Mouse (Mus musculus) forebrain, embryonic 12.5 days (tissue): ENCODE data around the gene Nr0b1. TPM values are rescaled to one million over a fixed set of nuclear protein-coding genes. Genes with fewer than 3 reads are reported as not detected.
A peak's percentile ranks its signal among the peaks of the same experiment; 100 is the strongest.

Source experiments
- ATAC-seq: fragments of 200-750 bp; cut with Nextera tagmentation; 2 replicates; pipeline ENCODE4 v1.8.0; 2017; ENCODE audit warnings: moderate TSS enrichment; ENCODE audit not compliant: low FRiP score
- H3K27ac ChIP-seq: fragments of 300-500 bp; sonication (generic); 2 replicates; pipeline ENCODE4 v1.5.1; 2016; ENCODE audit warnings: mild to moderate bottlenecking
- H3K27me3 ChIP-seq: fragments of 300-500 bp; sonication (generic); 2 replicates; pipeline ENCODE4 v1.6.1; 2016; ENCODE audit warnings: mild to moderate bottlenecking
- H3K36me3 ChIP-seq: fragments of 300-500 bp; sonication (generic); replicated peaks from 2 replicates; pipeline ENCODE4 v1.6.1; 2016; ENCODE audit warnings: mild to moderate bottlenecking
- H3K4me1 ChIP-seq: fragments of 300-500 bp; sonication (generic); 2 replicates; pipeline ENCODE4 v1.6.1; 2016
- H3K4me2 ChIP-seq: fragments of 300-500 bp; sonication (generic); 2 replicates; pipeline ENCODE4 v1.6.1; 2016; ENCODE audit warnings: mild to moderate bottlenecking, moderate library complexity
- H3K4me3 ChIP-seq: fragments of 300-500 bp; sonication (generic); replicated peaks from 2 replicates; pipeline ENCODE4 v1.5.1; 2016; ENCODE audit warnings: mild to moderate bottlenecking
- H3K9ac ChIP-seq: fragments of 300-500 bp; sonication (generic); 2 replicates; pipeline ENCODE4 v1.6.1; 2016; ENCODE audit warnings: mild to moderate bottlenecking
- H3K9me3 ChIP-seq: fragments of 300-500 bp; sonication (generic); 2 replicates; pipeline ENCODE4 v1.6.1; 2016
- WGBS: fragments of 180-500 bp; shearing (Covaris S2); methylation state at CpG from one replicate; pipeline ENCODE4 v1.1.7; 2016; 5-methylcytosine and 5-hydroxymethylcytosine counted together
- polyA plus RNA-seq: library from polyadenylated mRNA; unstranded; fragments of >200 nt; fragmentation: Nextera tagmentation; extraction: Ambion mirVana; gene quantifications from 2 replicates; pipeline ENCODE4 v1.2.1, GENCODE M21; 2016

The Nr0b1 gene
- polyA plus RNA-seq = 0.42 and 0.61 TPM in 2 replicates

DNA sequence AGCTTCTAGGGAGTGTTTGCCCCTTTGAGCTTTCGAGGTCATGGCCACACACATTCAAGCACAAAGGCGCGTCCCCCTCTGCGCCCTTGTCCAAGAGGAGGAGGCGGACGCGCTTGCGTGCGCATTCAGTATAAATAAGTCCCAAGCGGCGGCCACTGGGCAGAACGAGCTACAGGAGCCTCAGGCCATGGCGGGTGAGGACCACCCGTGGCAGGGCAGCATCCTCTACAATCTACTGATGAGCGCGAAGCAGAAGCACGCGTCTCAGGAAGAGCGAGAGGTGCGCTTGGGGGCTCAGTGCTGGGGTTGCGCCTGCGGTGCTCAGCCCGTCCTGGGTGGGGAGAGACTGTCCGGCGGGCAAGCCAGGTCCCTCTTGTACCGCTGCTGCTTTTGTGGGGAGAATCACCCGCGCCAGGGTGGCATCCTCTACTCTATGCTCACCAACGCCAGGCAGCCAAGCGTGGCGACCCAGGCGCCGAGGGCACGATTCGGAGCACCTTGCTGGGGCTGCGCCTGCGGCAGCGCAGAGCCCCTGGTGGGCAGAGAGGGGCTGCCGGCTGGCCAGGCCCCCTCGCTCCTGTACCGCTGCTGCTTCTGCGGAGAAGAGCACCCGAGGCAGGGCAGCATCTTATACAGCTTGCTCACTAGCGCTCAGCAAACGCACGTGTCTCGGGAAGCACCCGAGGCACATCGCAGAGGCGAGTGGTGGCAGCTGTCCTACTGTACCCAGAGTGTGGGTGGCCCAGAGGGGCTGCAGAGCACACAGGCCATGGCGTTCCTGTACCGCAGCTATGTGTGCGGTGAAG is at the start of gene Nr0b1:
Gene Nr0b1, plus strand, starts transcription at position 151 of the 806 bp plus-strand sequence.
- no peak within 1 kb of the TSS for H3K9ac ChIP-seq

DNA sequence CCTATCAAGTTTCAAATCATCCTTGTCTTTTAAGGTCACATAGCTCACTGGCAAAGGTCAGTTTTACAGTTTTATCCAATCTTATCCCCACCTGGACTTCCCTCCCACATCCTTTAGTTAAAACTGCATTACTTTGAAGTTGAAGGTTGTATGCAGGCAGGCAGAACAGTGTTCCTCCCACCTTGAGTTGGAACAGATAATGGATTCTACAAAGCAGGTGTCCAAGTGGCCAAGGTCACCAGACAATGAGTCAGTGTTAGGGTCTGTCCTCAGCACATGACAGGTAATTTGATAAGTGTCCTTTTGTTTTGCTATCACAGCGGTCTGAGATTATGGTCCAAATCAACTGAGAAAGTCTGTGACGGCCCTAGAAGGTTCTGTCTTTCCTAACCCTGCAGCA is 4.3 kb upstream of the Nr0b1 start:
- no peak overlapping the region for H3K4me3 ChIP-seq
- peaks cover 16% of the 10 kb centered on the region for H3K27me3 ChIP-seq
- H3K9ac ChIP-seq = no peak overlapping the region
- ATAC-seq = no peak
- no peaks in the 10 kb centered on the region; the same call in 1 of the 2 replicates for H3K4me1 ChIP-seq
- H3K27ac ChIP-seq = no peak overlapping the region
- no peak overlapping the region for H3K4me2 ChIP-seq
- no peaks in the 10 kb centered on the region for H3K36me3 ChIP-seq
- H3K9me3 ChIP-seq = no peaks in the 10 kb centered on the region
- 85% methylated on average over 2 of the region's 2 CpGs for WGBS

More for the DNA sequence above, at the start of gene Nr0b1:
- Histone ChIP-seq H3K36me3 (no peaks in the 10 kb centered on the region), H3K4me3 (peak within 1 kb of the TSS; percentile 43), H3K4me2 (peak within 1 kb of the TSS; percentile 75), H3K9me3 (no peaks in the 10 kb centered on the region), H3K27ac (no peak within 1 kb of the TSS), H3K4me1 (no peaks in the 10 kb centered on the region; the same call in 1 of the 2 replicates), H3K27me3 (peaks cover 29% of the 10 kb centered on the region)
- ATAC-seq = peak; percentile 71
- WGBS = 21% methylated on average over 53 of the region's 53 CpGs

DNA sequence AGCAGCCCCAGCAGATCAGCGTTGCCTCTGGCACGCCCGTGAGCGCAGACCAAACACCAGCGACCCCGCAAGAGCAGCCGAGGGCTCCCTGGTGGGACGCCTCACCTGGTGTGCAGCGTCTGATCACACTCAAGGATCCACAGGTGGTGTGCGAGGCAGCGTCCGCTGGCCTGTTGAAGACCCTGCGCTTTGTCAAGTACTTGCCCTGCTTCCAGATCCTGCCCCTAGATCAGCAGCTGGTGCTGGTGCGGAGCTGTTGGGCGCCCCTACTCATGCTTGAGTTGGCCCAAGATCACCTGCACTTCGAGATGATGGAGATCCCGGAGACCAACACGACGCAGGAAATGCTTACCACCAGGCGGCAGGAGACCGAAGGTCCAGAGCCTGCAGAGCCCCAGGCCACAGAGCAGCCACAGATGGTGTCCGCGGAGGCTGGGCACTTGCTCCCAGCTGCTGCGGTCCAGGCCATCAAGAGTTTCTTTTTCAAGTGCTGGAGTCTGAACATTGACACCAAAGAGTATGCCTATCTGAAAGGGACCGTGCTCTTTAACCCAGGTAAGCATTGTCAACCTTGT is 943 bp downstream of the Nr0b1 start:
- 21% methylated on average over 25 of the region's 25 CpGs for WGBS
- peak overlapping the region; percentile 75 for H3K4me2 ChIP-seq
- no peak overlapping the region for H3K27ac ChIP-seq
- no peaks in the 10 kb centered on the region for H3K36me3 ChIP-seq
- H3K27me3 ChIP-seq = peaks cover 29% of the 10 kb centered on the region
- peak overlapping the region; percentile 43 for H3K4me3 ChIP-seq
- 0 out of 2 replicates have a peak, but pooled peaks have one; percentile 30 for ATAC-seq
- H3K9me3 ChIP-seq = no peaks in the 10 kb centered on the region
- no peak overlapping the region for H3K9ac ChIP-seq
- no peaks in the 10 kb centered on the region; the same call in 1 of the 2 replicates for H3K4me1 ChIP-seq

DNA sequence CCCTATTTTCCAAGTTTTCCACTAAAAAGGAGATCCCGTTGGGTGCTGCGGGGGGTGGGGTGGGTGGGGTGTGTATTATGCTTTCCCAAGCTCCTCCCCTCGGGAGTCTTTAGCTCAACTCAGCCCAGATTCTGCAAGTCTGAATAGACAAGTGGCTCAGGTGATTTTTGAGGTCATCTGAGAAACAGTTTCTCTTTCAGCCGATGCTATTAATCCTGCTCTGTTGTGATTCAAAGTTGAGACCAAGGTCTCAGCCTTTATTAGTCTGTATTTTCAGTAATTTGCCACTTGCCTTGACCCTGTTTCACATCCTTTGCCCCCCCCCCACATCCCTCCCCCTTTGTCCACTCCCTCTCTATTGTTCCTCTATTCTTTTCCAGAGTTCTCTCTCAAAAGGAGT is 1.8 kb downstream of the Nr0b1 start:
- no peaks in the 10 kb centered on the region for H3K36me3 ChIP-seq
- H3K9ac ChIP-seq = no peak overlapping the region
- no peaks in the 10 kb centered on the region; the same call in 1 of the 2 replicates for H3K4me1 ChIP-seq
- WGBS = 37% methylated on average over 4 of the region's 4 CpGs
- H3K9me3 ChIP-seq = no peaks in the 10 kb centered on the region
- H3K4me2 ChIP-seq = no peak overlapping the region
- no peak for ATAC-seq
- peaks cover 29% of the 10 kb centered on the region for H3K27me3 ChIP-seq
- H3K4me3 ChIP-seq = no peak overlapping the region
- H3K27ac ChIP-seq = no peak overlapping the region

DNA sequence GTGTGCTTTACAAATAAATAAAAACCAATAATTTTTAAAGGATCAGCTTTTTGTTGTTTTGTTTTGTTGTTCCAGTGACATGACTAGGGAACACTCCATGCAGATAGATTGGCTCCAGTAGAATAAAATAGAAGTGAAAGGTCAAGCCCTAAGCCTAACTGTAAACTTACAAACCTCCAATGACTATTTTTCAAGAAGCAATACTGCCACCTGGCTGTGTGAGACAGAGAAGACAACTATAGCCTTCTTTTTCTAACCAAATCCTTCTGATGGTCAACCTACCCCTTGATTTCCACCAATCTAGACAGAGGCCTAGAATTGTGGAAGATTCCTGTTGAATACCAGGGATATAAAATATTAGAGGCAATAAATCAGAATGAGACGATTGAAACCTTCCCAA is 45.7 kb downstream of the Nr0b1 start:
- Histone ChIP-seq H3K27me3 (no peaks in the 10 kb centered on the region), H3K4me2 (no peak overlapping the region), H3K9ac (no peak overlapping the region), H3K36me3 (no peaks in the 10 kb centered on the region), H3K4me1 (no peaks in the 10 kb centered on the region), H3K27ac (no peak overlapping the region), H3K4me3 (no peak overlapping the region), H3K9me3 (no peaks in the 10 kb centered on the region)
- ATAC-seq = no peak
- 63% methylated on average over 1 of the region's 1 CpGs for WGBS

Other genes with a start within 250 kb of the Nr0b1 start
- not detected in 2 replicates for gene Samt3, start 147.6 kb upstream of the Nr0b1 start, polyA plus RNA-seq
- not detected in 2 replicates for gene Mageb4, start 113.3 kb downstream of the Nr0b1 start, polyA plus RNA-seq